Mouse (Mus musculus) liver, adult 2 months (tissue): ENCODE results near the gene Clk3.

Experiments used
- CTCF ChIP-seq: fragments of 200-500 bp; IDR thresholded peaks from 2 replicates; pipeline ENCODE4 v1.5.1; 2011; ENCODE audit warnings: low read depth, low read length, control low read depth
- POLR2A ChIP-seq: fragments of 200-500 bp; IDR thresholded peaks from 2 replicates; pipeline ENCODE4 v1.6.1; 2011; ENCODE audit warnings: low read length, control low read depth; ENCODE audit not compliant: insufficient read depth; ENCODE audit errors: extremely low read depth

- TF ChIP-seq CTCF (no peak), POLR2A (no peak)
These were observed 31.8 kb upstream of the Clk3 start for GRCm38 (mm10) chr9:57797456-57797855.
